Mouse (Mus musculus): Measurements from ENCODE around the gene Rcvrn.

Rcvrn gene

GRCm38 (mm10) chr11:67668460-67669007 is 26.6 kb upstream of the Rcvrn start:
- no peak for DNase-seq (ENCODE audit: extremely low read depth, low read depth, low spot score)

DNA sequence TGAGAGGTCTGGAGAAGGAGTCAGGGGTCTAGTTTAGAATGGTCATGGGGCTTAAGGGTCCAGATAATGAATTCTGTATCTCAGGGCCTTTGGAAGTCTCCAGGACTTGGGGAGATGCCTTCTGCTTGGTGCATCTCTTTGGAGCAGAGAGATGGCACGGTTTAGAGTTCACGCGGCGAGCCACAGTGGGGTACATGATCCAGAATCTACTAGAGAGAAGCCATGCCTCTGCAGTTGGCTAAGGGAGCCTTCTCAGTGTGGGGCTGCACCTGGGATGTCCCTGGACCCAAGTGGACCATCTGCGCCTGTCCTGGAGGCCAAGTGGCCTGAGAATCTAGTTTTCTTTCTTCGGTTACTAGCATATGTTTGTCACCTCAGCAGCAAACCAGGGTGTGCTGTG is 25.1 kb upstream of the Rcvrn start:
- no peak for DNase-seq (ENCODE audit: extremely low read depth, low read depth, low spot score)

- DNase-seq (ENCODE audit: extremely low read depth, low read depth, low spot score), result no peak
Observed at GRCm38 (mm10) chr11:67672140-67672539, 23.0 kb upstream of the Rcvrn start.

DNA sequence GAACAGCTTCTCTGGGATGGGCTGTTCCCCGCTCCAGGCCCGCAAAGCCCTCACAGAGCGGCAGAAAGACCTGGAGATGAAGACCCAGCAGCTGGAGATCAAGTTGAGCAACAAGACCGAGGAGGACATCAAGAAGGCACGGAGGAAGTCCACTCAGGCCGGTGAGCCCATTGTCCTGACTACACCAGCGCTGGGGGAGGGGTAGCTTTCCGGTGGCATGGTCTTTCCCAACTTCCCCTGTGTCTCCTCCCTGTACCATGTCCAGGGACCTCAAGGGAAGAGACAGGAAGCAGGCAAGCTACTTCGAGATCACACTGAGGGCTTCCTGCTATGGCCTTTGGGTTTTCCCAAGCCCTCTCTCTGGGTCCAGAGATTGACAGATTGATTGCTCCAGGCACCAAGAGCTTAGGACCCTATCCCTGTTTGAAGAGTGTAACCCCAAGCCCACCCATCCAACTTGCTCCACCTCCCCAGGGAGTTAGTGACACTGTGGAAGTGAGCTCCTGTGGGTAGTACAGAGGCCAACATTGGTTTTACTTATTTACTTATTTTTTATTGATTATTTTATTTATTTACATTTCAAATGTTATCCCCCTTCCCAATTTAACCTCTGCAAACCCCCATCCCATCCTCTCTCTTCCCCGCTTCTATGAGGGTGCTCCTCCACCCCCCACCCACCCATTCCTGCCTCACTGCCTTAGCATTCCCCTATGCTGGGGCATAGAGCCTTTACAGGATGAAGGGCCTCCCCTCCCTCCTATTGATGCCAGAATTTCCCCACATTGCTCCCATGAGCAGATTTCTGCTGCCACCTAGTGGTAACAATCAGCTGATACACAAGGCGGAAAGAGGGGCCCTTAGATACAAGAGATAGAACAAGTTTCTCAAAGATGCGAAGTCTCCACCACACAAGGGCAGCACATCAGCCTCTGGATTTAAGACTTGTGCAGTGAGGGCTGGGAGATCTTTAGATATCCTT is 19.3 kb upstream of the Rcvrn start:
- DNase-seq (ENCODE audit: extremely low read depth, low read depth, low spot score), result no peak

DNA sequence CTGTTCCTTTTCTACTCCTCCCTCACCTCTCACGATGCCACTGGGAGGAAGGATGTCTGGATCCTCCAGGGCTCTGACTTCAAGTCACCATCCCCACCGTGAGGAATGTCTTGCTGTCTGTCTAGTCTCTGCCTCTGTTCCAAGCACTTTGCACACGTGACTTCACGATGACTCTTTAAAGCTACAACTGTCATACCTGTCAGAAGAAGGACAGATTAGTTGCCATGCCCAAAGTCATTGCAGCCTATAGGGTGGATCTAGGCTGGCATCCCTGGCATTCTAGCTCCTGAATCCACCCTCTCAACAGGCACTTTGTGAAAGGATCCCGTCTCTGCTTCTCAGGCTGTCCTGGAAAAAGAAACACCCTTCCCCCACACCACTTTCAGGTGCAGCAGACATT is 15.8 kb upstream of the Rcvrn start:
- no peak for DNase-seq (ENCODE audit: extremely low read depth, low read depth, low spot score)

DNA sequence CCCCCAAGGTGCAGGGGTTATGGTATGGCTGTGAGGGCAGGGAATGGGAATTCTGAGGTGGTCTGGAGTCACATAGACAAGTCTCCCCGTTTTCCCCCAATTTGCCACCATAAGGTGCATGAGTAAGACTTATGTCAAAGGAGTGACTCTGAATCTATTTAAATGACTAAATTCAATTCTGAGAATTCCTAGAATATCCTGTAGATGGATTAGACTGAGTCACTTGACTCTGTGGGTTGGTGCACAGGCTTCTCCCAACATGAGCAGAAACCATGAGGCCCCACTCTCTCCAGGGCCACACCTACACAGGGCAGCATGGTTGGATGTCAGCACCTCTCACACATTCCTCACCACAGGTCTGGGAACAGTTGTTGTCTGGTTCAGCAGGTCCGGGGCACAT is 15.2 kb upstream of the Rcvrn start:
- no peak for DNase-seq (ENCODE audit: extremely low read depth, low read depth, low spot score)

DNA sequence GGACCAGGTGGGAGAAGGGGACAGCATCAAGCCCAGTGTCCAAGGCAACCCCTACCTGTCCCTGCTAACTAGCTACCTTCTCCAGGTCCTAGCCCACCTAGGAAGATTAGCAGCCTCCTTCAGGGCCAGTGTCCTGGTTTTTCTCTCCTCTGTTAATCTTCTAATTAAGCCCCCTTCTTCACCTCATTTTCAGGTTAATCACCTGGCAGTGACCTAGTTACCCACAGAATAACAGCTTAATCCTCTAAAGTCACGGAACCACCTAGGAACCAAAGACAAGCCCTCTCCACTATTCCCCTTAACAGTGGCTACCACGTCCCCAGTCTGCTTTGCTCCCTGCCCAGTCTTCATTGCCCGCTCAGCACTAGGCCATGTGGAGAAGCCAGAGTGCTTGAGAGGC is 13.3 kb upstream of the Rcvrn start:
- DNase-seq (ENCODE audit: extremely low read depth, low read depth, low spot score), result no peak

- no peak for DNase-seq (ENCODE audit: extremely low read depth, low read depth, low spot score)
Observed at GRCm38 (mm10) chr11:67686109-67686508, 9.0 kb upstream of the Rcvrn start.

GRCm38 (mm10) chr11:67712976-67713375 is 17.9 kb downstream of the Rcvrn start:
- DNase-seq (ENCODE audit: extremely low read depth, low read depth, low spot score), result no peak

DNA sequence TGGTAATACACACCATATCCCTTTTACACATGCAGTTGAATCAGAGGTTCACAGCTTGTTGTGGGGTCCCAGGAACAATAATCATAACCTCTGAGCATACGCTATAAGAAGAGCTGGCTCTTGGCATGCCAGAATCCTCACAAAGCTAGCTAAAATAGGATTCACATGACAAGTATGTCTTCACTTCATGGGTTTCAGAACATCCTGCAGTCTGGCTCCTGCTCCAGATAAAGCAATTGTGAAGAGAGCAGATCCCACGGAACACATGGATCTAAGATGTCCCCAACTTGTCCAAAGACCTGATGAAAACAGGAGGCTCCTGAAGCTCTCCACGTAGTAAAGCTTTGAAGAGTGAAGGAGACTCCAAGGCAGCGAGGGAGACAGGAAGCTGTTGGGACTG is 20.3 kb downstream of the Rcvrn start:
- no peak for DNase-seq (ENCODE audit: extremely low read depth, low read depth, low spot score)

DNA sequence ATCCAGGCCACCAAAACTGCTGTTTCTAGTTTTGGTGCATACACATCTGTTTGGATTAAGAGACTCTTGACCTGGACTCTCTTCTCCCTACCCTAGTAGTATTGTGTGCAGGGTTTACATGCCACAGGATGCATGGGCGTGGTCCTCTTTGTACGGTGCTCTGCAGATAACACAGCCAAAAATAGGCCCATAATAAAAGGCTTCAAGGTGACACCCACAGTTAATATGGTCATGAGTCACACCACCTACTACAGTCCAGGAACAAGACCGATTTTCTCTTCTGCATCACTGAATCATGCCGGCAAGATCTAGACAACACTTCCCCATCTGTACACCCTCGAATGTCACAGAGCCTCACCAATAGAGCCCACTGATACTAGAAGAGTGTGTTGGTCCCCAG is 26.4 kb downstream of the Rcvrn start:
- DNase-seq (ENCODE audit: extremely low read depth, low read depth, low spot score), result no peak

GRCm38 (mm10) chr11:67722399-67723156 is 27.5 kb downstream of the Rcvrn start:
- DNase-seq (ENCODE audit: extremely low read depth, low read depth, low spot score), result no peak

DNA sequence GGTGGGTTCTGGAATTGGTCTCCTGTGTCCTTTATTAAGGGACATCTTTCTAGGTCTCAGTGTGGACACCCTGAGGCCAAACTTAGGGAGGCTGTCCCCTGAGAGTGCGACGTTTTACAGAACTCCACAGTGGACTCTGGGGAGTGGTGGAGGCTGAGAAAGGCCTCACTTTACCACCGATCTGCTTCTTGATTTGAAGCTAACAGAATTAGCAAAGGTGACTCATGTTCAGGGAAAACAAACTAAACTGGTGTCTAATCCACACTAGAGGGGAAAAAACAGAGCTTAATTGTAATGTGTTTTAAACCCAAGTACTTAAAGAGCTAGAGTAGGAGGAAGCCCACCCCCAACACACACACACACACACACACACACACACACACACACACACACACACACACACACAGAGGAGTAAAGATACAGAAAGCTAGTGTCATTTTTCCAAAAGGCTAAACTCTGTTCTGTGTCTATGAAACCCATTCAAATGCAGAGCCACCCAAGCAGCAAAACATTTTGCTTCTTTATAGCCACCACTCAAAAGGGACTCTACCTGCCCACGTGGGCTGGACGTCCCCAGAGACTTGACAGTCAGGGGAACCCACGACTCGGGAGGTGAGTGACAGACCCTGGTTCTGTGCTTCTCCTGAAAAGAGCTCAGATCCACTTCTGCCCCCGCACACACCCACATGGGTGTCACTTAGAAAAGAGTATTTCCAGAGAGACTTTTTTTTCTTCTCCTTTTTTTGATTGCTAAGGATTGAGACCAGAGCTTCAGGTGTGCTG is 28.3 kb downstream of the Rcvrn start:
- DNase-seq (ENCODE audit: extremely low read depth, low read depth, low spot score), result no peak

- no peak for DNase-seq (ENCODE audit: extremely low read depth, low read depth, low spot score)
Observed at GRCm38 (mm10) chr11:67727095-67727494, 32.0 kb downstream of the Rcvrn start.

DNA sequence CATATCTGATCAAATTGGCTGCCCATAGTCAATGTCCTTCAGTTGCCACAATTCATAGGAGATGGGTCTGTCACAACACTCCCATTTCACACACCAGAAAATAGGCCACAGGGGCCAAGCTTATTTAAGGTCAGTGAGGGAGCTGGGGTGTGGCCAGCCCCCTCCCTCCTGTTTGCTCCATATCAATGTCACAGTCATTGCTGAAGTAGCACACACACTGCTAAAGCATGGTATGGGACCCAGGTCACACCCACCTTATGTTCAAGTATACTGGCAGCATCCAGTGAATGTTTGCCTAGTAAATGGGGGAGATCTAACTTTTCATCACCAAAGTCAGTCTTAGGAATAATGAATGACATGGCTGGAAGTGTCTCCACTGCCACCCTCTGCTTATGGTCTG is 33.6 kb downstream of the Rcvrn start:
- no peak for DNase-seq (ENCODE audit: extremely low read depth, low read depth, low spot score)

GRCm38 (mm10) chr11:67731056-67731455 is 35.9 kb downstream of the Rcvrn start:
- DNase-seq (ENCODE audit: extremely low read depth, low read depth, low spot score), result no peak

GRCm38 (mm10) chr11:67733726-67734125 is 38.6 kb downstream of the Rcvrn start:
- DNase-seq (ENCODE audit: extremely low read depth, low read depth, low spot score), result no peak

DNA sequence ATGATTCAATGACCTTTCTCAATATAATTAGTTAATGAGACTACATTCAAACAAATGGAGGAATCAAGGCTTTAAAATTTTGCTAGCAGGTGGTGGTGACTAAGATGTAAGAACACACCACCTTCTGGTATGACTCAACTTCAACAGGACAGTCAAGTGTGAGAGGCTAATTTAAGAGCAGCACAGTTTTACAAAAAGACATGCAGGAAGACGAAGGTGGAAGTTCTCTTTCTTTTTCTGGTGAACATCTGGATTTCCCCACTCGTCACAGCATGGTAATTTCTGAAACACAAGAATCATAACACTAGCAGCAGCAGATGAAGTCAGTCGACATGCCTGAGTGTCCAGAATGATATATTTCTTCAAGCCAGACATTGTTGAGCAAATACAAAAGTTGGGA is 39.5 kb downstream of the Rcvrn start:
- DNase-seq (ENCODE audit: extremely low read depth, low read depth, low spot score), result no peak

GRCm38 (mm10) chr11:67738345-67738744 is 43.2 kb downstream of the Rcvrn start:
- DNase-seq (ENCODE audit: extremely low read depth, low read depth, low spot score), result no peak

DNA sequence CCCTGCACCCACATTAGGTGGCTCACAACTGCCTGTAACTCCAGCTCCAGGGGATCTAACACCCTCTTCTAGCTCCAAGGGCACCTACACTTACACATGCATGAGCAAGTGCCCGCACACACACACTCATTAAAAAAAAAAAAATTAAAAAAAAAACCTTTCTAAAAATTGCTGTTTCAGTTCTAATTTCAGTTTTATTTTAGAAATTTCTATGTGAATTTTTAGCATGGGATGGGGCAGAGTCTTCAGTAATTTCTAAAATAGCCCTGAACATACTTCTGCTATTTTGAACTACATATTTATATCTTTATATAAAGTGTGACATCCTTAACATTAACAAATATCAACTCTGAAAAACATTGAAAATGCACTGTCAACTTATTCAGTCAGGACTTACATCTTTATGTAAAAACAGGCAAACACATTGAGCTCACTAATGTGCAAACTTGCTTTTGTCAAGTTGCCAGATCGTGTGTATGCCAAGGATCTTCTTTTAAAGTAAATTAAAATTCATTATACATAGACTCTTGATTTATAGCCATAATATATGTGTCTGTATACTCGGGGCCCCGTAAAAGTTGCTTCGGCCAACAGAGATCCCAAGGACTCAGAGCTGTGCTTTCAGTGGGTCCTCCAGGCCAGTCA is 43.8 kb downstream of the Rcvrn start:
- no peak for DNase-seq (ENCODE audit: extremely low read depth, low read depth, low spot score)

GRCm38 (mm10) chr11:67741569-67741968 is 46.4 kb downstream of the Rcvrn start:
- DNase-seq (ENCODE audit: extremely low read depth, low read depth, low spot score), result no peak
